Mouse (Mus musculus) myocyte (in vitro differentiated cells): ENCODE data around the gene Asz1.

Source experiments
- CEBPB ChIP-seq: IDR thresholded peaks from 2 replicates; pipeline ENCODE4 v1.6.1; 2011; ENCODE audit warnings: mild to moderate bottlenecking, moderate library complexity; ENCODE audit not compliant: poor library complexity, insufficient read depth, severe bottlenecking
- E2F4 ChIP-seq: IDR thresholded peaks from one replicate; pipeline ENCODE4 v1.6.1; 2011; ENCODE audit warnings: mild to moderate bottlenecking, control low read depth, moderate library complexity; ENCODE audit not compliant: insufficient read depth
- MAX ChIP-seq: IDR thresholded peaks from one replicate; pipeline ENCODE4 v1.6.1; 2011; ENCODE audit warnings: low read depth, mild to moderate bottlenecking, control low read depth
- POLR2A ChIP-seq: IDR thresholded peaks from one replicate; pipeline ENCODE4 v1.6.1; 2011; ENCODE audit warnings: low read depth, mild to moderate bottlenecking, control low read depth, moderate library complexity; ENCODE audit not compliant: insufficient read length
- POLR2AphosphoS2 ChIP-seq: IDR thresholded peaks from one replicate; pipeline ENCODE4 v1.6.1; 2011; ENCODE audit warnings: low read depth, control low read depth; ENCODE audit not compliant: insufficient read length
- SRF ChIP-seq: IDR thresholded peaks from one replicate; pipeline ENCODE4 v1.6.1; 2011; ENCODE audit warnings: low read depth; ENCODE audit not compliant: control insufficient read depth, insufficient read length
- TCF12 ChIP-seq: IDR thresholded peaks from one replicate; pipeline ENCODE4 v1.6.1; 2011; ENCODE audit warnings: mild to moderate bottlenecking, control low read depth; ENCODE audit not compliant: poor library complexity, insufficient read depth, severe bottlenecking
- TCF3 ChIP-seq: IDR thresholded peaks from one replicate; pipeline ENCODE4 v1.6.1; 2011; ENCODE audit warnings: low read depth, control low read depth; ENCODE audit not compliant: insufficient read length
- USF1 ChIP-seq: IDR thresholded peaks from one replicate; pipeline ENCODE4 v1.6.1; 2011; ENCODE audit warnings: low read depth, mild to moderate bottlenecking, control low read depth, moderate library complexity

- TF ChIP-seq E2F4 (no peak), POLR2A (no peak), MAX (no peak), TCF3 (no peak), POLR2AphosphoS2 (no peak), USF1 (no peak), SRF (no peak), CEBPB (no peak), TCF12 (no peak)
These were observed 32.3 kb downstream of the Asz1 start for GRCm38 (mm10) chr6:18076577-18076976.
